Mouse (Mus musculus): ENCODE measurements at regions not wholly inside any gene's neighbourhood (a gene's known extent, or its start where the extent isn't known, plus 50 kb on each side); places are given as distances from the start of the nearest gene placed in this dataset.

DNA sequence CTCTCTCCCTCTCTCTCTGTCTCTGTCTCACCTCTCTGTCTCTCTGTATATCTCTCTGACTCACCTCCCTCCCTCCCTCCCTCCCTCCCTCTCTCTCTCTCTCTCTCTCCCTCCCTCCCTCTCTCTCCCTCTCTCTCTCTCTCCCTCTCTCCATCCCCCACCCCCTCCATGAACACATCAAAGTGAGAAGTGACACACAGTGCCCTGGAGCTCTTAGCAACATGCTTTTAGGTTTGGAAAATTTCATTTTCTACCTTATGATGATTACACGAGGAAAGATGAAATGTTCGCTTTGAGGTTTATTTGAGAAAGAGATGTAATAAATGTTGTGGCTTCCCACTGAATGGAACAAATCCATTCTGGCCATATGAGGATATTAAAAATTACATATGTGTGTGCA is 95.6 kb upstream of the Smarca2 start:
- no peaks in the 10 kb centered on the region for H3K27me3 ChIP-seq (ENCODE audit: control insufficient read depth, insufficient read depth, low read length)
- no peak overlapping the region for H3K27ac ChIP-seq (ENCODE audit: low read depth, low read length)
- no peak overlapping the region for H3K4me3 ChIP-seq (ENCODE audit: low read depth, low read length)
- H3K9ac ChIP-seq (ENCODE audit: low read depth, low read length), result no peak overlapping the region
- no peaks in the 10 kb centered on the region for H3K36me3 ChIP-seq (ENCODE audit: control insufficient read depth, insufficient read depth, low read length)
- WGBS, result 94% methylated on average over 2 of the region's 2 CpGs
- no peak overlapping the region for H3K4me2 ChIP-seq (replicated peaks; ENCODE audit: low read depth, low read length)
- no peaks in the 10 kb centered on the region for H3K9me3 ChIP-seq (ENCODE audit: control insufficient read depth, low read length)
- no peak for DNase-seq (ENCODE audit: low spot score)
- no peak for ATAC-seq (ENCODE audit: low FRiP score)
- H3K4me1 ChIP-seq (replicated peaks; ENCODE audit: control insufficient read depth, insufficient read depth, low read length), result no peaks in the 10 kb centered on the region

DNA sequence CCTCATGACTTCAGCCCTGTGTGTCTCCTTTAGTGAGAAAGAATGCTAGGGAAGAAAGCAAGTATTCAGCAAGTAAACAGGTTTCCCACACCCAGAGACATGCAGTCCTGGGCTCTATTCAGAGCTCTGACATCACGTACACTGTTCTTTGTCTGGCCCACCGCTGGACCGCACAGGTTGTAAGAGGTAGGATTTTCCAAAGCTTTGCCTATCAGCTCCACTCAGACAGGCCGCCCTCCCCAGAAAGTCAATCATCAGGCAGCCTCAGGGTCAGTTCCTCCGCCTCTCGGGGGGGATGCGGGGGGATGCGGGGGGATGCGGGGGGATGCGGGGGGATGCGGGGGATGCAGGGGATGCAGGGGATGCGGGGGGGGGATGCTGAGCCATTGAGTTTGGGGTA is 94.7 kb upstream of the Smarca2 start:
- DNase-seq (ENCODE audit: low spot score) (no peak), ATAC-seq (ENCODE audit: low FRiP score) (no peak)
- Histone ChIP-seq H3K9ac (ENCODE audit: low read depth, low read length) (no peak overlapping the region), H3K4me1 (replicated peaks; ENCODE audit: control insufficient read depth, insufficient read depth, low read length) (no peaks in the 10 kb centered on the region), H3K9me3 (ENCODE audit: control insufficient read depth, low read length) (no peaks in the 10 kb centered on the region), H3K36me3 (ENCODE audit: control insufficient read depth, insufficient read depth, low read length) (no peaks in the 10 kb centered on the region), H3K4me3 (ENCODE audit: low read depth, low read length) (no peak overlapping the region), H3K27ac (ENCODE audit: low read depth, low read length) (no peak overlapping the region), H3K4me2 (replicated peaks; ENCODE audit: low read depth, low read length) (no peak overlapping the region), H3K27me3 (ENCODE audit: control insufficient read depth, insufficient read depth, low read length) (no peaks in the 10 kb centered on the region)
- 87% methylated on average over 12 of the region's 12 CpGs for WGBS

DNA sequence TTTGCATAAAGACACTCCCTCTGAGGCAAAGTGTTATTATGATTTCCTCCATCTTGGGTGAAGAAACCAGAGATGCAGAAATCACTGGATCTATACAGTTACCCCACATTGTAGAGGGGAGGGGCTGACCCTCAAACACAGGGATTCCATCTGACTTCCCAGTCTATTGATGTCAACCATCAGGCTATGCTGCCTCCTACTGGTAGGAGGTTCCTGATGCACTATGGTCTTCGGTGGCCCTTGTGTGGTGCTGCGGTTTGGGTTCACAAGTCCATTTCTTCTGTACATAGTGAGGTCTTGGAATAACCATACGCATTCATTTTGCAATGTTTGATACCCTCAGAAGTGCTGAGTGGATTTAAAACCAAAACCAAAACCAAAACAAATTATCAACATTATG is 94.0 kb upstream of the Smarca2 start:
- H3K4me2 ChIP-seq (replicated peaks; ENCODE audit: low read depth, low read length), result no peak overlapping the region
- no peak overlapping the region for H3K4me3 ChIP-seq (ENCODE audit: low read depth, low read length)
- H3K4me1 ChIP-seq (replicated peaks; ENCODE audit: control insufficient read depth, insufficient read depth, low read length), result no peaks in the 10 kb centered on the region
- ATAC-seq (ENCODE audit: low FRiP score), result no peak
- H3K27ac ChIP-seq (ENCODE audit: low read depth, low read length), result no peak overlapping the region
- 85% methylated on average over 3 of the region's 3 CpGs for WGBS
- no peaks in the 10 kb centered on the region for H3K27me3 ChIP-seq (ENCODE audit: control insufficient read depth, insufficient read depth, low read length)
- H3K9ac ChIP-seq (ENCODE audit: low read depth, low read length), result no peak overlapping the region
- no peaks in the 10 kb centered on the region for H3K36me3 ChIP-seq (ENCODE audit: control insufficient read depth, insufficient read depth, low read length)
- DNase-seq (ENCODE audit: low spot score), result peak; percentile 16
- H3K9me3 ChIP-seq (ENCODE audit: control insufficient read depth, low read length), result no peaks in the 10 kb centered on the region

DNA sequence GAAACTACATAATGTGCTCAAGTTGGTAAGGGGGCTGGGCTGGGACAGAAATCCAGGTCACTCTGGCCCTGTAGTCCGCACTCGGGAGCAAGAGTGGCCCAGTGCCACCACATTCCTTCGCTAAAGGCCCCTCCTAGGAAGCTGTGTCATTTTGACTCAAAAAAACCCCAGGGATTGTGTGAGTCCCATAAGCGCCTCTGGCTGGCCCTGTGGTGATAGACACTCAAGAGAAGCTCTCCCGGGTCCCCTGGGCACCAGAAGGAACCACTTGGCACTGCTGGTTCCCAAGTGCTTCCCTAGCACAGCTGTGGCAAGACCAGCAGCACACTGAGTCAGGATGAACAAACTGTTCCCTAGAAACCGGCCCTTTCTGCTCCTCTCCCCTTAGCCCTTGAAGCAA is 93.1 kb upstream of the Smarca2 start:
- Histone ChIP-seq H3K27me3 (ENCODE audit: control insufficient read depth, insufficient read depth, low read length) (no peaks in the 10 kb centered on the region), H3K4me1 (replicated peaks; ENCODE audit: control insufficient read depth, insufficient read depth, low read length) (no peaks in the 10 kb centered on the region), H3K9ac (ENCODE audit: low read depth, low read length) (no peak overlapping the region), H3K4me3 (ENCODE audit: low read depth, low read length) (no peak overlapping the region), H3K27ac (ENCODE audit: low read depth, low read length) (no peak overlapping the region), H3K36me3 (ENCODE audit: control insufficient read depth, insufficient read depth, low read length) (no peaks in the 10 kb centered on the region), H3K9me3 (ENCODE audit: control insufficient read depth, low read length) (no peaks in the 10 kb centered on the region), H3K4me2 (replicated peaks; ENCODE audit: low read depth, low read length) (no peak overlapping the region)
- 85% methylated on average over 6 of the region's 6 CpGs for WGBS
- ATAC-seq (ENCODE audit: low FRiP score), result no peak
- no peak for DNase-seq (ENCODE audit: low spot score)

DNA sequence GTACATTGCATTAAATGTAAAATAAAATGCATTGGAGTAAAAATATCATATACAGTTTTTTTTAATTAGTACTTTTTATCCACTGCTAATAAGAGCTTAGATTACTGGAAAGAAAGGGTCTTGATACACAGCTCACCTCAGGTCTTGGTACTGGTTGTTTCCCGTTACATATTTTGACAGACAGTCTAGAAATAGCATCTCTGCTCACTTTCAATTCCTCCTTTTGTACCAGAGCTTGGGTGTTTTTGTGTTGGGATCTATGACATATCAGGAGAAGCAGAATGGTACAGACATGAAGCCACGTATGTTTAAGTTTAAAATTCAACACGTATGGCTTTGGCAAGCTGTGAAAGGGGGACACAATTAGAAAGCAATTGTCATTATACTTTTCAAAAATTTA is 80.3 kb upstream of the Smarca2 start:
- Histone ChIP-seq H3K27me3 (ENCODE audit: control insufficient read depth, insufficient read depth, low read length) (no peaks in the 10 kb centered on the region), H3K4me1 (replicated peaks; ENCODE audit: control insufficient read depth, insufficient read depth, low read length) (no peaks in the 10 kb centered on the region), H3K4me3 (ENCODE audit: low read depth, low read length) (no peak overlapping the region), H3K36me3 (ENCODE audit: control insufficient read depth, insufficient read depth, low read length) (no peaks in the 10 kb centered on the region), H3K27ac (ENCODE audit: low read depth, low read length) (no peak overlapping the region), H3K9ac (ENCODE audit: low read depth, low read length) (no peak overlapping the region), H3K9me3 (ENCODE audit: control insufficient read depth, low read length) (no peaks in the 10 kb centered on the region), H3K4me2 (replicated peaks; ENCODE audit: low read depth, low read length) (no peak overlapping the region)
- 85% methylated on average over 3 of the region's 3 CpGs for WGBS
- DNase-seq (ENCODE audit: low spot score) (no peak), ATAC-seq (ENCODE audit: low FRiP score) (no peak)

DNA sequence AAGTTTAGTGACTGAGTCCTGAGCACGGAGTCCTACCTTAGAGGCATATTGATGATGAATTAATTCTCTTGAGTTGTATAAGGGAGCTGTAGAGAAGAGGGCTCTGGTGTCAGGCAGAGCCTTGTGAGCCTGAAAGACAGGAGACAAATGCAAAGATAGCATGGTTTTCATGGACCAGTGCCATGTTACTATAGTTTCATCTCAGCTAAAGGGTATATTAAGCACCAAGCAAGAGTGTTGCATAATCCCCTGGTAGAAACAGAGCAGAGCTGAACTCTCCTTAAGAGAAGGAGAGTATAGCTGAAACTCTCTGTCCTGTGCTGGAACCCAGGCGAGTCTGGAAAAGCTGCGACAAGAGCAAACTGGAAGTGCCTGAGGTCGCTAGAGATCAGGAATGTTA is 73.5 kb upstream of the Smarca2 start:
- WGBS, result 78% methylated on average over 4 of the region's 4 CpGs
- Histone ChIP-seq H3K4me1 (replicated peaks; ENCODE audit: control insufficient read depth, insufficient read depth, low read length) (no peaks in the 10 kb centered on the region), H3K4me2 (replicated peaks; ENCODE audit: low read depth, low read length) (no peak overlapping the region), H3K9me3 (ENCODE audit: control insufficient read depth, low read length) (no peaks in the 10 kb centered on the region), H3K4me3 (ENCODE audit: low read depth, low read length) (no peak overlapping the region), H3K27ac (ENCODE audit: low read depth, low read length) (no peak overlapping the region), H3K9ac (ENCODE audit: low read depth, low read length) (no peak overlapping the region), H3K36me3 (ENCODE audit: control insufficient read depth, insufficient read depth, low read length) (no peaks in the 10 kb centered on the region), H3K27me3 (ENCODE audit: control insufficient read depth, insufficient read depth, low read length) (no peaks in the 10 kb centered on the region)
- ATAC-seq (ENCODE audit: low FRiP score) (no peak), DNase-seq (ENCODE audit: low spot score) (no peak)

DNA sequence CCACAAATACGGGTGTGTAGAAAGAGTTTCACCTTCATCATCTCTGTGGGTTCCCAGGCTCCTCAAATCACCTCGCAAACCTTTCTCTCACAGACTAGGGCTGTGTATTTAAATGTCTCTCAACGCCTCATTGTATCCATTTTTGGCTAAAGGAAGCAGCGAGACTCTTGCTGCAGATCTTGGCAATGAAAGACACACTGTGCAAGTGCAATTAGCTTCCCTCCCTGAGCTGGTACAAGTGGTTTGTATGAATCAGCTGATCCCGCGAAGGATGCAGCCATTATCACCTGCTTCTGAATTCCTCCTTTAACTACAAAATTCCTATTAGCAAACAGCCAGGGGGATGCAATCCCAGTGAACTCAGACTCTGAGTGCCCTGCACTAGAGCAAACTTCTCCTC is 72.3 kb upstream of the Smarca2 start:
- H3K27me3 ChIP-seq (ENCODE audit: control insufficient read depth, insufficient read depth, low read length), result no peaks in the 10 kb centered on the region
- H3K4me3 ChIP-seq (ENCODE audit: low read depth, low read length), result no peak overlapping the region

DNA sequence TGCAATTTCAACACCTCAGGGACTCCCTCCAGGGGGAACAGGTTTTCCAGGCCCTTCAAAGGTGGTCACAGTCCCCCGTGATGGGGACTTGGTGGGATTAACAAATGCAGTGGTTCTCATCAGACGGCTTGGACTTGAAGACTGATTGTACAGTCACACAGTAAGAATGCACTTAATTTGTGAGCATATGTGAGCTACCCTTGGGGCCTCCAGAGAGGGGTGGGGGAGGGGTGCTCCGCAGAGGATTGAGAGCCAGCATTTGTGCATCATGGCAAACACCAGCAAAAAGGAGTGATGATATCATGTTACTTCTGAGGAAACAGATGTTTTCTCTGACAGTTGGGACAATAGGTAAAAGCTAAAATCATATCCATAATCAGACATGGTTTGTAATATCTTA is 59.2 kb upstream of the Smarca2 start:
- no peak for ATAC-seq (ENCODE audit: low FRiP score)
- 56% methylated on average over 3 of the region's 3 CpGs for WGBS
- Histone ChIP-seq H3K4me1 (replicated peaks; ENCODE audit: control insufficient read depth, insufficient read depth, low read length) (no peaks in the 10 kb centered on the region), H3K4me3 (ENCODE audit: low read depth, low read length) (no peak overlapping the region), H3K9me3 (ENCODE audit: control insufficient read depth, low read length) (no peaks in the 10 kb centered on the region; the same call in 1 of the 2 replicates), H3K36me3 (ENCODE audit: control insufficient read depth, insufficient read depth, low read length) (no peaks in the 10 kb centered on the region), H3K9ac (ENCODE audit: low read depth, low read length) (no peak overlapping the region), H3K4me2 (replicated peaks; ENCODE audit: low read depth, low read length) (no peak overlapping the region), H3K27ac (ENCODE audit: low read depth, low read length) (no peak overlapping the region), H3K27me3 (ENCODE audit: control insufficient read depth, insufficient read depth, low read length) (no peaks in the 10 kb centered on the region)
- peak; percentile 8 for DNase-seq (ENCODE audit: low spot score)

More for the DNA sequence above, 72.3 kb upstream of the Smarca2 start:
- Histone ChIP-seq H3K4me2 (replicated peaks; ENCODE audit: low read depth, low read length) (no peak overlapping the region), H3K4me1 (replicated peaks; ENCODE audit: control insufficient read depth, insufficient read depth, low read length) (no peaks in the 10 kb centered on the region), H3K9ac (ENCODE audit: low read depth, low read length) (no peak overlapping the region), H3K36me3 (ENCODE audit: control insufficient read depth, insufficient read depth, low read length) (no peaks in the 10 kb centered on the region), H3K9me3 (ENCODE audit: control insufficient read depth, low read length) (no peaks in the 10 kb centered on the region), H3K27ac (ENCODE audit: low read depth, low read length) (no peak overlapping the region)
- 76% methylated on average over 6 of the region's 6 CpGs for WGBS
- DNase-seq (ENCODE audit: low spot score) (no peak), ATAC-seq (ENCODE audit: low FRiP score) (no peak)

DNA sequence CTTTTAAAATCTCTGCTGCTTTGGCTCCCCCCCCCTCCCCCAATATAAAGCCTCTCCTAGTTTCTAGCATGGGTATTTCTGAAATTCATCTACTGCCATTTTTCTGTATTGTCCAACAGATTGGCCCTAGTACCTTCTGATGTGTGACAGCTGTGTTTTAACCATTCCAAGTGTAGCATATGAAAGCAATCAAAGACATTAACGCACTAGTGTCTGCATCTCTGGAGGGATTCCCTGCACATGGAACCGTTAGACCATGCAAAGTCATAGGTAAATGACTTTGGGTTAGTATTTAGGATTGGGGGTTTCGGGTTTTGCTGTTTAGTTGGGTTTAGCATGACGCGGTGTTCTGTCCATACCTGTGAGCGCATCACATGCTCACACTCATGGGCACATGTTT is 57.3 kb upstream of the Smarca2 start:
- DNase-seq (ENCODE audit: low spot score) (no peak), ATAC-seq (ENCODE audit: low FRiP score) (no peak)
- H3K27ac ChIP-seq (ENCODE audit: low read depth, low read length), result no peak overlapping the region
- H3K9ac ChIP-seq (ENCODE audit: low read depth, low read length), result no peak overlapping the region
- no peak overlapping the region for H3K4me2 ChIP-seq (replicated peaks; ENCODE audit: low read depth, low read length)
- 88% methylated on average over 6 of the region's 6 CpGs for WGBS
- H3K36me3 ChIP-seq (ENCODE audit: control insufficient read depth, insufficient read depth, low read length), result no peaks in the 10 kb centered on the region
- no peak overlapping the region for H3K4me3 ChIP-seq (ENCODE audit: low read depth, low read length)
- no peaks in the 10 kb centered on the region for H3K9me3 ChIP-seq (ENCODE audit: control insufficient read depth, low read length)
- no peaks in the 10 kb centered on the region for H3K4me1 ChIP-seq (replicated peaks; ENCODE audit: control insufficient read depth, insufficient read depth, low read length)
- no peaks in the 10 kb centered on the region for H3K27me3 ChIP-seq (ENCODE audit: control insufficient read depth, insufficient read depth, low read length)
